In the genomic region with DNA sequence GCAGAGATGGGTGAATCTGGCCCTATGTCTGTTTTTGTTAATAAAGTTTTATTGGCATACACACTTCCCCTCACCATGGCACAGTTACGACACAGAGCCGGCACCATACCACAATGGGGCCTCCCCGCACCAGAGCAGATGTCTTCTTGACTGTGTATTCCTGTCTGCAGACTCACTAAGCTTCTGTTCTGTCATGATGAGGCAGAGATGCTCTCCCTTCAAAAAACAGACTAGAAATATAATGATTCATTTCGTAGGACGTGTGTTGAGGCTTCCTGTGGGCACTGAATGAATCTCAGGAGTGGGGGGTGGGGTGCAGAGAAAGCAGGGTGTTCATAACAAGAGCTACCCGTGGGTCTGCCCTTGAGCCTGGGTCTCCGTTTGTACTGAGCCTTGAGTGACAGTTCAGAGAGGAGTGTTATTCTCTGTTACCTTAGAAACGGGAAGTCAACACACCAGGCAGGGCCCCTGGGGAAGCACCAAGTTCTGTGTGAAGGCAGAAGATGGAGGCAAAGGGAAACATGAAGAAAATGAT, we compare ENCODE assay signal across 8 mouse cellular contexts. TPM values are rescaled to one million over a fixed set of nuclear protein-coding genes. Genes with fewer than 3 reads are reported as not detected.
DNase-seq lines count a peak whose midpoint lies in the region; ATAC-seq and TF ChIP-seq lines count a peak whose summit lies in the region.

No protein-coding gene starts in this region.

- H3K4me2 ChIP-seq in heart, embryonic 15.5 days: no peak overlapping the region
- H3K4me2 ChIP-seq in stomach, embryonic 16.5 days (ENCODE audit: low read depth, low read length): no peak overlapping the region

- no peaks in the 10 kb centered on the region for H3K36me3 ChIP-seq in heart, embryonic 15.5 days
- no peaks in the 10 kb centered on the region for H3K36me3 ChIP-seq in stomach, embryonic 16.5 days (ENCODE audit: control insufficient read depth, insufficient read depth, low read length)

- no peak overlapping the region for H3K4me3 ChIP-seq in bone marrow macrophage, adult 2 months (ENCODE audit: insufficient read depth, low read length)
- H3K4me3 ChIP-seq in heart, embryonic 15.5 days: no peak overlapping the region
- H3K4me3 ChIP-seq in stomach, embryonic 16.5 days (replicated peaks; ENCODE audit: low read length): no peak overlapping the region

- intact Hi-C loops in heart, postnatal 25 days (cut with DNase I): no loop called here

- peak; percentile 56; the same call in 1 of the 2 replicates for ATAC-seq in heart, embryonic 15.5 days (replicated peaks; ENCODE audit: insufficient number of reproducible peaks, insufficient read depth, low FRiP score, low read depth)
- 0 out of 2 replicates have a peak, but pooled peaks have one; percentile 57 for ATAC-seq in stomach, embryonic 16.5 days (ENCODE audit: insufficient read depth, low FRiP score)

- H3K27ac ChIP-seq in bone marrow macrophage, adult 2 months (ENCODE audit: insufficient read depth, low read depth, low read length): peak overlapping the region; percentile 21; the same call in 1 of the 2 replicates
- H3K27ac ChIP-seq in heart, embryonic 15.5 days: no peak overlapping the region
- H3K27ac ChIP-seq in stomach, embryonic 16.5 days (ENCODE audit: low read length): no peak overlapping the region

- no peak overlapping the region for H3K9ac ChIP-seq in heart, embryonic 15.5 days
- no peak overlapping the region for H3K9ac ChIP-seq in stomach, embryonic 16.5 days (ENCODE audit: low read length)

- H3K4me1 ChIP-seq in bone marrow macrophage, adult 2 months (ENCODE audit: control insufficient read depth, insufficient read depth, low read length): peaks cover 24% of the 10 kb centered on the region
- H3K4me1 ChIP-seq in heart, embryonic 15.5 days (replicated peaks): peaks cover 20% of the 10 kb centered on the region
- no peaks in the 10 kb centered on the region for H3K4me1 ChIP-seq in stomach, embryonic 16.5 days (ENCODE audit: control insufficient read depth, insufficient read depth, low read length)

- H3K9me3 ChIP-seq in heart, embryonic 15.5 days (replicated peaks): no peaks in the 10 kb centered on the region
- no peaks in the 10 kb centered on the region for H3K9me3 ChIP-seq in stomach, embryonic 16.5 days (replicated peaks; ENCODE audit: control insufficient read depth, low read length)

- TF ChIP-seq POLR2A in bone marrow macrophage, adult 2 months (IDR thresholded peaks at IDR 0.05; ENCODE audit: borderline replicate concordance, low read depth, low read length): no peak

- peak; percentile 92 for DNase-seq in heart, adult 11 months
- no peak for DNase-seq in heart, postnatal 25 days (ENCODE audit: low spot score)
- peak; percentile 47 to 58 for DNase-seq in lung, postnatal 4 days
- no peak for DNase-seq in cerebellum, adult 8-10 months
- DNase-seq in frontal cortex, postnatal 36 days (ENCODE audit: low spot score in 2 of 2): no peak

- 36% methylated on average over 8 of the region's 8 CpGs for WGBS in heart, embryonic 15.5 days
- WGBS in stomach, embryonic 16.5 days: 38% methylated on average over 8 of the region's 8 CpGs

- no peaks in the 10 kb centered on the region for H3K27me3 ChIP-seq in heart, embryonic 15.5 days
- no peaks in the 10 kb centered on the region for H3K27me3 ChIP-seq in stomach, embryonic 16.5 days (ENCODE audit: control insufficient read depth, insufficient read depth, low read length)

- TF ChIP-seq CTCF in bone marrow macrophage, adult 2 months (IDR thresholded peaks at IDR 0.05; ENCODE audit: low read depth, low read length): no peak

RNA-seq across cellular contexts. Expression of gene Xylt1, which starts 48.0 kb away (rescaled TPM):
- total RNA-seq in heart, postnatal 25 days (2021): 1 to 10 TPM; 2.8 to 3.2 TPM
- 9.6 and 10.5 TPM in 2 replicates for polyA plus RNA-seq in bone marrow macrophage, adult 2 months (2012; ENCODE audit: insufficient read depth, insufficient read length, missing spikeins)
- polyA plus RNA-seq in heart, embryonic 15.5 days (2015; fragmentation: Nextera tagmentation; extraction: Ambion mirVana): 0.91 and 1.3 TPM in 2 replicates
- 0.79 and 0.86 TPM in 2 replicates for polyA plus RNA-seq in stomach, embryonic 16.5 days (2015; fragmentation: Nextera tagmentation; extraction: Ambion mirVana)

Comparison
In these comparisons a context has a peak if more than half of its experiments do, and no peak if none do; other contexts are left out.
1. DNase-seq: peak in heart, adult 11 months (single experiment) and lung, postnatal 4 days (2 of 2); none in heart, postnatal 25 days (single experiment), cerebellum, adult 8-10 months (single experiment) and frontal cortex, postnatal 36 days (0 of 2).